Mouse (Mus musculus): ENCODE results near the gene Fdx1. TPM values are rescaled to one million over a fixed set of nuclear protein-coding genes. Genes with fewer than 3 reads are reported as not detected.

Fdx1 gene
- total RNA-seq, 1 experiment, result 21.3 TPM

DNA sequence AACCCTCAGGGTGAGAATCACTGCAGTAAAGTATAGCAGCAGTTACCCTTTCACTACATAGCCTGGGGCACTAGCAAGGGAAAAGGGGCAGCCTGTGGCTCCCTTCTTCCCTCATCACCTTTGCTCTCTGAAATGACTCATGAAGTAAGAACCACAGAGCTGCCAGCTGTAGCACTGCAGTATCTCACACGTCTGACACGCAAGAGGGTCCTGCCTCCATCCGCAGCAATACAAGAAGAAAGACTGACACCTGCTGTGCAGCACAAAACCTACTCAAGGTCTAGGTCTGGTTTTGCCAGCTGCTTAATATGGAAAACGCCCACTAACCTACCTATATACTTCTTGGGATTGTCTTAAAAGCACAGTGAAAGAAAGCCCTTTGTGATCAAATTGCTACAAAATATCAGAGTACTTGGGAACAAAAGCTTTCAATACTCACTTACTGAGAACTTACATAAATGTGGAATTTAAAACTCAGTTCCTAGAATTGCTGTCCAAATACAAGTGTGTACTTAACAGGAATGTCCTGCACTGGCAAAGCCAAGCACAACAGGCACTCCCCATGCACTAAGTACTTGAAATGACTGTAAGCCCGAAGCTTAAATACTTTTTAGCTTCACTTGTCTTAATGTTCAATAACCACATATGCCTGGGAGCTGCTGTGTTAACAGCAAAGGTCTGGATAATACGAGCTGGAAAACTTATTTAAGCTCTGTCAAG is 2.0 kb downstream of the Fdx1 start:
- in situ Hi-C loops (cut with MboI; ENCODE audit: low sequenced_read_pairs in 2 of 2, unreplicated experiment in 2 of 2), result no loop called here
- Histone ChIP-seq H3K36me3 (ENCODE audit: control insufficient read depth, insufficient read depth, low read length, poor library complexity, severe bottlenecking) (no peaks in the 10 kb centered on the region), H3K4me3 (ENCODE audit: insufficient read depth in 1 of 2, low read depth in 1 of 2, low read length in 2 of 2, poor library complexity in 1 of 2, severe bottlenecking in 1 of 2) (no peak overlapping the region)

DNA sequence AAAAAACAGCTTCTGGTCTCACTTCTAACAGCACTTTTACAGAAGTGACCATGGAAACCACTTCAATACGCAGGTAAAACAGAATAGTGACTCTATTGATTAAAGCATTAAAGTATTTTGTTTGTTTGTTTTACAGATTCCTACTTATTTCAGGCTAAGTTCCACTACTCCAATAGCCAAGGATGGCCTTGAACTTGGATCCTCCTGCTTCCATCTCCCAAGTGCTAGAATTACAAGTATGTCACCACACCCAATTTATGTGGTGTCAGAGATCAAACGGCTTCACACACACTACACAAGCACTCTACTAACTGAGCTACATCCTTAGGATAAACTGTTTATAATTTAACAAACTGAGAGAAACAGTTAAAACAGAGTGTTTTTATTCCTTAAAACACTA is 3.0 kb downstream of the Fdx1 start:
- no peaks in the 10 kb centered on the region for H3K4me1 ChIP-seq (ENCODE audit: control insufficient read depth in 2 of 2, insufficient read depth in 2 of 2, low read length in 2 of 2, poor library complexity in 1 of 2)
- in situ Hi-C loops (cut with MboI; ENCODE audit: low sequenced_read_pairs in 2 of 2, unreplicated experiment in 2 of 2), result no loop called here

More for the DNA sequence above, 2.0 kb downstream of the Fdx1 start:
- no peak for TF ChIP-seq HCFC1 (IDR thresholded peaks at IDR 0.05; ENCODE audit: borderline replicate concordance, insufficient read depth, low read length)
- TF ChIP-seq CHD2 (IDR thresholded peaks at IDR 0.05; ENCODE audit: low read depth, low read length), result no peak
- no peak for TF ChIP-seq MAFK (IDR thresholded peaks at IDR 0.05; ENCODE audit: insufficient read depth, low read depth, low read length)
- H3K9ac ChIP-seq (ENCODE audit: insufficient read depth, low read depth, low read length, poor library complexity, severe bottlenecking), result no peak overlapping the region
- H3K9me3 ChIP-seq (ENCODE audit: control insufficient read depth, insufficient read depth, low read depth, low read length), result no peaks in the 10 kb centered on the region
- no peak for DNase-seq (ENCODE audit: low read depth, low spot score)
- no peak overlapping the region for H3K27ac ChIP-seq (ENCODE audit: insufficient read depth, low read depth, low read length, poor library complexity, severe bottlenecking)
- H3K4me1 ChIP-seq (ENCODE audit: control insufficient read depth in 2 of 2, insufficient read depth in 2 of 2, low read length in 2 of 2, poor library complexity in 1 of 2), result no peaks in the 10 kb centered on the region

GRCm38 (mm10) chr9:51958981-51959380 is 4.4 kb downstream of the Fdx1 start:
- in situ Hi-C loops (cut with MboI; ENCODE audit: low sequenced_read_pairs in 2 of 2, unreplicated experiment in 2 of 2), result no loop called here

More for the DNA sequence above, 3.0 kb downstream of the Fdx1 start:
- no peaks in the 10 kb centered on the region for H3K9me3 ChIP-seq (ENCODE audit: control insufficient read depth, insufficient read depth, low read depth, low read length)
- H3K36me3 ChIP-seq (ENCODE audit: control insufficient read depth, insufficient read depth, low read length, poor library complexity, severe bottlenecking), result no peaks in the 10 kb centered on the region
- no peak overlapping the region for H3K9ac ChIP-seq (ENCODE audit: insufficient read depth, low read depth, low read length, poor library complexity, severe bottlenecking)
- no peak for DNase-seq (ENCODE audit: low read depth, low spot score)
- H3K4me3 ChIP-seq (ENCODE audit: insufficient read depth in 1 of 2, low read depth in 1 of 2, low read length in 2 of 2, poor library complexity in 1 of 2, severe bottlenecking in 1 of 2), result no peak overlapping the region
- no peak for TF ChIP-seq HCFC1 (IDR thresholded peaks at IDR 0.05; ENCODE audit: borderline replicate concordance, insufficient read depth, low read length)
- no peak for TF ChIP-seq CHD2 (IDR thresholded peaks at IDR 0.05; ENCODE audit: low read depth, low read length)
- no peak for TF ChIP-seq ZNF384 (IDR thresholded peaks at IDR 0.05; ENCODE audit: low read depth, low read length)
- TF ChIP-seq MAFK (IDR thresholded peaks at IDR 0.05; ENCODE audit: insufficient read depth, low read depth, low read length), result no peak
- TF ChIP-seq ZC3H11A (IDR thresholded peaks at IDR 0.05; ENCODE audit: borderline replicate concordance, low read depth, low read length), result no peak
- H3K27ac ChIP-seq (ENCODE audit: insufficient read depth, low read depth, low read length, poor library complexity, severe bottlenecking), result no peak overlapping the region

DNA sequence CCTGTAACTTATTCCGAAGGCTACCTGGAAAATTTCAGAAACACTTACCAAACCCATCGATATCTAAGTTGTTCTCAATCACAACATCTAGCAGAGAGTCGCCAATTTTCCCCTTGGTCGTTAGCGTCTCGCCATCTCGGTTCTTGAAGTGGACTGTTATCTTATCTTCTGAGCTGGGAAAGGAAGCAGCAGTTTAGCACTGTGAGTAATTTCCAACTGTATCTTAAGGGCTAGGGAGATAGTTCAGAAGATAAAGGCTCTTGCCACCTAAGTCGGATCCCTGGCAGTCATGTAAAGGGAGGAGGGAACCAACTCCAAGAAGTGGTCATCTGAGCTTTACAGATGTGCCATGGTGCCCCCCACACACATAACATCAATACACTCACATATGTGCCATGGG is 6.3 kb downstream of the Fdx1 start:
- Histone ChIP-seq H3K36me3 (ENCODE audit: control insufficient read depth, insufficient read depth, low read length, poor library complexity, severe bottlenecking) (peaks cover 2% of the 10 kb centered on the region; the same call in 1 of the 2 replicates), H3K9me3 (ENCODE audit: control insufficient read depth, insufficient read depth, low read depth, low read length) (no peaks in the 10 kb centered on the region), H3K9ac (ENCODE audit: insufficient read depth, low read depth, low read length, poor library complexity, severe bottlenecking) (no peak overlapping the region), H3K4me1 (ENCODE audit: control insufficient read depth in 2 of 2, insufficient read depth in 2 of 2, low read length in 2 of 2, poor library complexity in 1 of 2) (no peaks in the 10 kb centered on the region), H3K4me3 (ENCODE audit: insufficient read depth in 1 of 2, low read depth in 1 of 2, low read length in 2 of 2, poor library complexity in 1 of 2, severe bottlenecking in 1 of 2) (no peak overlapping the region), H3K27ac (ENCODE audit: insufficient read depth, low read depth, low read length, poor library complexity, severe bottlenecking) (no peak overlapping the region)
- in situ Hi-C loops (cut with MboI; ENCODE audit: low sequenced_read_pairs in 2 of 2, unreplicated experiment in 2 of 2), result no loop called here
- no peak for DNase-seq (ENCODE audit: low read depth, low spot score)
- TF ChIP-seq HCFC1 (IDR thresholded peaks at IDR 0.05; ENCODE audit: borderline replicate concordance, insufficient read depth, low read length) (no peak), MAFK (IDR thresholded peaks at IDR 0.05; ENCODE audit: insufficient read depth, low read depth, low read length) (no peak), ZNF384 (IDR thresholded peaks at IDR 0.05; ENCODE audit: low read depth, low read length) (no peak), ZC3H11A (IDR thresholded peaks at IDR 0.05; ENCODE audit: borderline replicate concordance, low read depth, low read length) (no peak), CHD2 (IDR thresholded peaks at IDR 0.05; ENCODE audit: low read depth, low read length) (no peak)

More at GRCm38 (mm10) chr9:51958981-51959380, 4.4 kb downstream of the Fdx1 start:
- no peaks in the 10 kb centered on the region for H3K4me1 ChIP-seq (ENCODE audit: control insufficient read depth in 2 of 2, insufficient read depth in 2 of 2, low read length in 2 of 2, poor library complexity in 1 of 2)
- no peak overlapping the region for H3K9ac ChIP-seq (ENCODE audit: insufficient read depth, low read depth, low read length, poor library complexity, severe bottlenecking)
- peaks cover 2% of the 10 kb centered on the region; the same call in 1 of the 2 replicates for H3K36me3 ChIP-seq (ENCODE audit: control insufficient read depth, insufficient read depth, low read length, poor library complexity, severe bottlenecking)
- H3K27ac ChIP-seq (ENCODE audit: insufficient read depth, low read depth, low read length, poor library complexity, severe bottlenecking), result no peak overlapping the region
- no peak for TF ChIP-seq CHD2 (IDR thresholded peaks at IDR 0.05; ENCODE audit: low read depth, low read length)
- no peak for TF ChIP-seq ZC3H11A (IDR thresholded peaks at IDR 0.05; ENCODE audit: borderline replicate concordance, low read depth, low read length)
- no peak for TF ChIP-seq HCFC1 (IDR thresholded peaks at IDR 0.05; ENCODE audit: borderline replicate concordance, insufficient read depth, low read length)
- TF ChIP-seq MAFK (IDR thresholded peaks at IDR 0.05; ENCODE audit: insufficient read depth, low read depth, low read length), result no peak
- TF ChIP-seq ZNF384 (IDR thresholded peaks at IDR 0.05; ENCODE audit: low read depth, low read length), result no peak
- no peak overlapping the region for H3K4me3 ChIP-seq (ENCODE audit: insufficient read depth in 1 of 2, low read depth in 1 of 2, low read length in 2 of 2, poor library complexity in 1 of 2, severe bottlenecking in 1 of 2)
- no peak for DNase-seq (ENCODE audit: low read depth, low spot score)
- no peaks in the 10 kb centered on the region for H3K9me3 ChIP-seq (ENCODE audit: control insufficient read depth, insufficient read depth, low read depth, low read length)

All from ES-E14 (cell line).